Mouse (Mus musculus) cerebellum, adult 2 months (tissue): ENCODE measurements around the gene Ulk4. TPM values are rescaled to one million over a fixed set of nuclear protein-coding genes. Genes with fewer than 3 reads are reported as not detected.

Source experiments
- DNase-seq, 2 experiments: peaks; one replicate each; pipeline ENCODE4 v3.0.0; 2021
- H3K27ac ChIP-seq: fragments of 200-500 bp; 2 replicates; pipeline ENCODE4 v1.5.1; 2012; ENCODE audit warnings: low read length, control low read depth, inconsistent platforms; ENCODE audit not compliant: insufficient read depth
- H3K27me3 ChIP-seq: fragments of 200-500 bp; 2 replicates; pipeline ENCODE4 v1.6.1; 2012; ENCODE audit warnings: inconsistent platforms, mild to moderate bottlenecking, low read length, moderate library complexity; ENCODE audit not compliant: control insufficient read depth, insufficient read depth
- H3K4me1 ChIP-seq: fragments of 200-500 bp; 2 replicates; pipeline ENCODE4 v1.6.1; 2011; ENCODE audit warnings: low read length; ENCODE audit not compliant: control insufficient read depth, insufficient read depth
- H3K4me3 ChIP-seq: fragments of 200-500 bp; replicated peaks from 2 replicates; pipeline ENCODE3; 2011; ENCODE audit warnings: mild to moderate bottlenecking, low read depth, low read length, control low read depth; ENCODE audit not compliant: insufficient read depth
- CTCF ChIP-seq: fragments of 200-500 bp; IDR thresholded peaks from 2 replicates; pipeline ENCODE4 v1.5.1; 2011; ENCODE audit warnings: low read depth, mild to moderate bottlenecking, control low read depth, low read length, moderate library complexity, borderline replicate concordance; ENCODE audit not compliant: insufficient read depth
- POLR2A ChIP-seq: fragments of 200-500 bp; IDR thresholded peaks from 2 replicates; pipeline ENCODE4 v1.6.1; 2011; ENCODE audit warnings: low read length, control low read depth, borderline replicate concordance; ENCODE audit not compliant: insufficient read depth
- WGBS: fragments of 180-500 bp; shearing (Covaris S2); methylation state at CpG from one replicate; pipeline ENCODE4 v1.1.7; 2018; 5-methylcytosine and 5-hydroxymethylcytosine counted together
- polyA plus RNA-seq: library from polyadenylated mRNA; depleted of rRNA; stranded (reverse); fragments of >200 nt; gene quantifications from 2 replicates; pipeline ENCODE4 v1.2.3, GENCODE M21; 2012

Gene Ulk4
- polyA plus RNA-seq, 1 experiment: 2.1 TPM

- Histone ChIP-seq H3K4me1 (no peaks in the 10 kb centered on the region), H3K27ac (no peak overlapping the region), H3K27me3 (no peaks in the 10 kb centered on the region), H3K4me3 (no peak overlapping the region)
- 96% methylated on average over 4 of the region's 4 CpGs for WGBS
- no peak for DNase-seq
- TF ChIP-seq POLR2A (no peak), CTCF (no peak)
Observed at GRCm38 (mm10) chr9:121195106-121195505, 81.9 kb downstream of the Ulk4 start.

GRCm38 (mm10) chr9:121192601-121193370 lies 84.2 kb downstream of the Ulk4 start:
- DNase-seq: no peak
- no peak for TF ChIP-seq POLR2A
- no peak for TF ChIP-seq CTCF
- Histone ChIP-seq H3K4me3 (no peak overlapping the region), H3K27ac (no peak overlapping the region), H3K4me1 (no peaks in the 10 kb centered on the region), H3K27me3 (no peaks in the 10 kb centered on the region)
- 97% methylated on average over 26 of the region's 26 CpGs for WGBS

- 85% methylated on average over 8 of the region's 8 CpGs for WGBS
- no peaks in the 10 kb centered on the region for H3K27me3 ChIP-seq
- no peak for DNase-seq
- TF ChIP-seq POLR2A: no peak
- no peak for TF ChIP-seq CTCF
- H3K4me1 ChIP-seq: no peaks in the 10 kb centered on the region
- no peak overlapping the region for H3K4me3 ChIP-seq
- H3K27ac ChIP-seq: no peak overlapping the region
Observed at GRCm38 (mm10) chr9:121187811-121188210, 89.2 kb downstream of the Ulk4 start.

- DNase-seq: peak; percentile 64 to 73
- WGBS: 30% methylated on average over 6 of the region's 6 CpGs
- no peak overlapping the region for H3K4me3 ChIP-seq
- H3K4me1 ChIP-seq: no peaks in the 10 kb centered on the region
- H3K27me3 ChIP-seq: no peaks in the 10 kb centered on the region
- TF ChIP-seq CTCF (no peak), POLR2A (no peak)
- no peak overlapping the region for H3K27ac ChIP-seq
Observed at GRCm38 (mm10) chr9:121185796-121186195, 91.2 kb downstream of the Ulk4 start.

- H3K27ac ChIP-seq: no peak overlapping the region
- 93% methylated on average over 7 of the region's 7 CpGs for WGBS
- TF ChIP-seq CTCF: no peak
- no peak for TF ChIP-seq POLR2A
- H3K4me1 ChIP-seq: no peaks in the 10 kb centered on the region
- H3K4me3 ChIP-seq: no peak overlapping the region
- no peak for DNase-seq
- H3K27me3 ChIP-seq: no peaks in the 10 kb centered on the region
Observed at GRCm38 (mm10) chr9:121176350-121176749, 100.6 kb downstream of the Ulk4 start.

GRCm38 (mm10) chr9:121175201-121175600 lies 101.8 kb downstream of the Ulk4 start:
- Histone ChIP-seq H3K4me3 (no peak overlapping the region), H3K4me1 (no peaks in the 10 kb centered on the region), H3K27me3 (no peaks in the 10 kb centered on the region), H3K27ac (no peak overlapping the region)
- DNase-seq: no peak
- WGBS: 74% methylated on average over 11 of the region's 11 CpGs
- no peak for TF ChIP-seq POLR2A
- TF ChIP-seq CTCF: no peak

GRCm38 (mm10) chr9:121172123-121172522 lies 104.9 kb downstream of the Ulk4 start:
- DNase-seq: no peak
- no peaks in the 10 kb centered on the region for H3K27me3 ChIP-seq
- 94% methylated on average over 6 of the region's 6 CpGs for WGBS
- TF ChIP-seq CTCF: no peak
- no peak for TF ChIP-seq POLR2A
- H3K27ac ChIP-seq: no peak overlapping the region
- H3K4me3 ChIP-seq: no peak overlapping the region
- H3K4me1 ChIP-seq: no peaks in the 10 kb centered on the region

GRCm38 (mm10) chr9:121171609-121172008 lies 105.4 kb downstream of the Ulk4 start:
- TF ChIP-seq CTCF (no peak), POLR2A (no peak)
- H3K27me3 ChIP-seq: no peaks in the 10 kb centered on the region
- no peak for DNase-seq
- no peak overlapping the region for H3K4me3 ChIP-seq
- H3K4me1 ChIP-seq: no peaks in the 10 kb centered on the region
- no peak overlapping the region for H3K27ac ChIP-seq
- WGBS: 84% methylated on average over 6 of the region's 6 CpGs
